Mouse (Mus musculus) spleen, adult 2 months (tissue): Measurements from ENCODE around the gene Atp8a2. TPM values are rescaled to one million over a fixed set of nuclear protein-coding genes. Genes with fewer than 3 reads are reported as not detected.

Experiments
- DNase-seq, 2 experiments: peaks; one replicate each; pipeline versions ENCODE4 v3.0.0 to v3.0.0-alpha.2; 2012 to 2021; ENCODE audit warnings: low spot score in 2 of 2, low read depth in 1 of 2
- H3K27ac ChIP-seq: fragments of 200-500 bp; 2 replicates; pipeline ENCODE4 v1.5.1; 2012; ENCODE audit warnings: low read length, inconsistent platforms; ENCODE audit not compliant: insufficient read depth
- H3K27me3 ChIP-seq: fragments of 200-500 bp; 2 replicates; pipeline ENCODE4 v1.6.1; 2012; ENCODE audit warnings: mild to moderate bottlenecking, moderate library complexity, low read length, inconsistent platforms; ENCODE audit not compliant: control insufficient read depth, insufficient read depth
- H3K36me3 ChIP-seq: fragments of 200-500 bp; 2 replicates; pipeline ENCODE4 v1.6.1; 2012; ENCODE audit warnings: mild to moderate bottlenecking, low read length, inconsistent platforms; ENCODE audit not compliant: control insufficient read depth, insufficient read depth
- H3K4me1 ChIP-seq: fragments of 200-500 bp; 2 replicates; pipeline ENCODE4 v1.6.1; 2011; ENCODE audit warnings: inconsistent platforms; ENCODE audit not compliant: control insufficient read depth, insufficient read depth, insufficient read length
- H3K4me3 ChIP-seq: fragments of 200-500 bp; 2 replicates; pipeline ENCODE4 v1.5.1; 2011; ENCODE audit warnings: mild to moderate bottlenecking, inconsistent platforms; ENCODE audit not compliant: insufficient read depth, insufficient read length; ENCODE audit errors: extremely low read depth
- CTCF ChIP-seq: fragments of 200-500 bp; IDR thresholded peaks from 2 replicates; pipeline ENCODE4 v1.5.1; 2011; ENCODE audit warnings: mild to moderate bottlenecking, inconsistent platforms; ENCODE audit not compliant: insufficient read depth, insufficient read length, insufficient replicate concordance; ENCODE audit errors: extremely low read depth
- POLR2A ChIP-seq: fragments of 200-500 bp; IDR thresholded peaks from 2 replicates; pipeline ENCODE4 v1.6.1; 2011; ENCODE audit warnings: low read depth, low read length, inconsistent platforms
- WGBS: fragments of 180-500 bp; shearing (Covaris S2); methylation state at CpG from one replicate; pipeline ENCODE4 v1.1.7; 2018; 5-methylcytosine and 5-hydroxymethylcytosine counted together
- polyA plus RNA-seq: library from polyadenylated mRNA; depleted of rRNA; stranded (reverse); fragments of >200 nt; gene quantifications from 2 replicates; pipeline ENCODE4 v1.2.3, GENCODE M21; 2012

Atp8a2 gene
- polyA plus RNA-seq, 1 experiment = 0.32 TPM

DNA sequence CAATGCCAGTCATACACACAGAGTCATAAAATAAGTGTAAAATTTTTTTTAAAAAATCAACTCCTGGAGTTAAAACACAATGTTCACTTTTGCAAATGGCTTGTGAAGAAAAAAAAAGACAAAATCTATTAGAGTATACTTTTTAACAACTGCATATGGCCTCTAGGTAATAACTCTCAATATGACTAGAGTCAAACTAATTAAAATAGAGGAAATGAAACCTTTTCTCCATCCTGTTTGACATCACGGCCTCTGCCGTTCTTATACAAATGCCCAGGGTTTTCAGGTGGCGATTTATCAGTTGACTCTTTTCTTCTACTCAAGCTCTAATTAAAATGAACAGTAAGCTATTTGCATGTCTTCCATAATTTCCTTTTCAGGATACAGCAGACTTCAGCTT lies 209.0 kb downstream of the Atp8a2 start:
- Histone ChIP-seq H3K27me3 (no peaks in the 10 kb centered on the region), H3K36me3 (no peaks in the 10 kb centered on the region), H3K4me1 (no peaks in the 10 kb centered on the region; the same call in 1 of the 2 replicates), H3K27ac (no peak overlapping the region), H3K4me3 (no peak overlapping the region)
- no peak for DNase-seq
- WGBS = 30% methylated on average over 3 of the region's 3 CpGs
- no peak for TF ChIP-seq CTCF
- TF ChIP-seq POLR2A = no peak

DNA sequence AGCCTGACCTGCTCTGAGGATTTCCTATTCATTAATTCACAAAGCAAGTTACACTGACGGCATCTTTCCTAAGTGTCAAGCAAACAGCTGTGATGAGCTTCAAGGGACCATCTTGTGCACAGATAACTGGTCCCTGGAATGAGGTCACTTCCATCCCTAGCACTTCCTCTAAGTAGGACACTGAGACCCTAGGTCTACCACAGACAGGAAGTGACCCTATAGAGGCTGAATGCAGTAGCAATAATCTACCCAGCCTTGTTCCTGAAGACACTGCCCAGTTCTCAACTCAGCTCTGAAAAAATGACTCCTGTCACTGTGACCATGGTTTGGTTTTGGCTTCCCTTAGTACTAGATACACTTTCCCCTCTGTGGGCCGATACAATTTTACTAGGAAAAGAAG lies 219.0 kb downstream of the Atp8a2 start:
- no peak for DNase-seq
- H3K4me3 ChIP-seq = no peak overlapping the region
- H3K27ac ChIP-seq = no peak overlapping the region
- H3K27me3 ChIP-seq = no peaks in the 10 kb centered on the region
- H3K36me3 ChIP-seq = no peaks in the 10 kb centered on the region
- H3K4me1 ChIP-seq = no peaks in the 10 kb centered on the region
- WGBS = 81% methylated on average over 2 of the region's 2 CpGs
- TF ChIP-seq POLR2A (no peak), CTCF (no peak)

DNA sequence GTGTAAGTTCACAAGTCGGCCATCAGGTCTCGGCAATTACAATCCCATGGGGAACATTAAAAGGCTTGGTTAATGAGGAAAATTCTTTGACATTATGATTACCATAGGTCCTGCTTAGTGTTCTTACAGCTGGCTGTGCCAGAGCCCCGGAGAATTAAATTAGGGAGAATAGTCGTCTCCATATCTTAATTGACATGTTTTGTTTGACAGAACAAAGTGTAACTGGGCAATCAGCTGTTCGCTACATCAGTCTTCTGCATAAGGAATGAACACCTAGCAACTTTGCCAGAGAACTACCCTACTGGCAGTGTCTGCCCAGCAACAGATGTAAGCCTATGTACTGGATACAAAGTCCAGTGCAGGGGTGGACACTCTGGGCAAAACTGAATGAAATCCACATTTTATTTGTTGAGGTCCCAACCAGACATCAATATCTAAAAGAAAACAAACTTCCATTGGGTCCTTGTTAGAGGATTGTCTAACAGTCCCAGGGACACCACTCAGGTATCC lies 225.7 kb downstream of the Atp8a2 start:
- WGBS = 90% methylated on average over 5 of the region's 5 CpGs
- no peaks in the 10 kb centered on the region for H3K4me1 ChIP-seq
- H3K27me3 ChIP-seq = no peaks in the 10 kb centered on the region
- no peak for DNase-seq
- no peak overlapping the region for H3K27ac ChIP-seq
- H3K4me3 ChIP-seq = no peak overlapping the region
- TF ChIP-seq POLR2A = no peak
- no peak for TF ChIP-seq CTCF
- no peaks in the 10 kb centered on the region for H3K36me3 ChIP-seq

DNA sequence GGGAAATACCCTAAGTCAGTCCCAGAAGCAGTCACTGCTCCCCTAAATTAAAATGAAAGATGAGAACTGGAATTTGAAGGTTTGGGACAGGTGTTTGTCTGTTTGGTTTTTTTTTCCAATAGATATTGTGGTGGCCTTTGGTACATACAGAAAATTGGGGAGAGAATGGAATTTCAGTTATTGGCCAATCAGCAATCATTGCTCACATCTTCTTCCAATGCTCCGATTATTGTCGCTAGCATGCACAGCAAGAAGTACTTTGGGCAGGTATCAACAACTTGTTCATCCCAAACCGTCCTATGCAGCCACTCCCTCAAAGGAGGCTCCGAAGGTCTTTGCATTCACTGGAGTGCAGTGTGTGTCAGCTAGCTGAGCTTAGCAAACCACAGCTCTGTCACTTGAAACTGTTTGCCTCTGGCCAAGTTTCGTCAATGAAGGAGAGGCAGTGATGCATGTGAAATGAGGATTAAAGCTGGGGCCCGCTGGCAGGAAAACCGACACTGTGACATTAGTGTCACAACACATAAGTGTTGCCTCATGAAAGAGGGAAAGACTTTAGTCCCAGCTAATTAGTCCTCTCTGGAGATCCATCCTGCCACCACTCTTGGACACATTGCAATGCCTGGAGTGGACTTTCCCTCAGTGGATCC lies 227.4 kb downstream of the Atp8a2 start:
- no peak for DNase-seq
- Histone ChIP-seq H3K4me3 (no peak overlapping the region), H3K36me3 (no peaks in the 10 kb centered on the region), H3K27me3 (no peaks in the 10 kb centered on the region), H3K27ac (no peak overlapping the region), H3K4me1 (no peaks in the 10 kb centered on the region)
- no peak for TF ChIP-seq CTCF
- TF ChIP-seq POLR2A = no peak
- WGBS = 66% methylated on average over 7 of the region's 7 CpGs

DNA sequence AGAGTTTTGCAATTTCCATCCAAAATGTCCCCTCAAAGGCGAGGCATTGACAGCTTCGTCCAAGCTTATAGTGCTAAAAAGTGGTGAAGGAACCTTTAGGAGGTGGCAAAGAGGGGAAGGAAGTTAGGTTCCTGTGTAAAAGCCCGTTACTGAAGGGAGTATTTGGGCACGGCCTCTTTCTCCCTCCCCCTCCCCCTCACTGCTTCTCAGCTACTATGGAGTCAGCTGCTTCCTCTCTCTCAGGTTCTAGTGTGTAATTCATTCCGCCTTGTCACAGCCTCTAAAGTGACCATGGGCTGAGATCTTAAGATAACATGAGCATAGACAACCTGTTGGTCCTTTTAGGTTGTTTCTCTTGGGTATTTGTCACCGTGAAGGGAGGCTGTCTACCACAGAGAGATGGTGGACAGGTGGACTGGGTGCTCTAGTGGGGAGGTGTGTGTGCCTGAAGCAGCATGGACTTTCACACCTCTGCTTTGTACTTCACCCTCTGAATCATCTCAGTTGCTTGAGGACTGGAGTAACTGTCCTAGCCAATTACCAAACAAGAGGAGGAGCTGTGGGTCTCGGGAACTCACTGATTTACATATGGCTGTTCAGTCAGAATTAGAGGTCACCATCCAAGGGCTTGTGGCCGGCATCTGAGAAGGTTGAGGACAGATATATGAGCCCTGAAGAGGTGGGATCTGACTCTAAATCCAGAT lies 229.0 kb downstream of the Atp8a2 start:
- 16% methylated on average over 8 of the region's 8 CpGs for WGBS
- Histone ChIP-seq H3K4me3 (no peak overlapping the region), H3K27me3 (no peaks in the 10 kb centered on the region), H3K27ac (no peak overlapping the region), H3K36me3 (no peaks in the 10 kb centered on the region), H3K4me1 (no peaks in the 10 kb centered on the region)
- TF ChIP-seq POLR2A (no peak), CTCF (no peak)
- DNase-seq = no peak

DNA sequence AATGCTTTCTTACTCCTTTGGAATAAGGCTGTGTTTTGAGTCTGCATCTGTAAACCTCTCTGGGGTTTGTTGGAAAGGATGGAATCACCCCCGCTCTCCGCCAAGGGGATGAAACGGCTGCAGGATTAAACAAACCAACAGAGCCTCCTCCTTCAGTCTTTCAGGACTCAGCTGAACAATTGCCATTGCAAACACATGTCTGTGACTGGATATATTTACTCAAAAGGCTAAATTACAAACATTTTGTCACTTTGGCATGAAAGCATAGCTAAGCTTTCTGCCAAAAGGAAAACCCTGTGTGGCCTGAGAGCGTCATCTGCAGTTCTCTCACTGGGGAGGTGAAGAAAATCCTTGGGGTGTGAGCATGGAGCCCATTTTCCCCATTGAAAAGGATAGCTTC lies 230.0 kb downstream of the Atp8a2 start:
- Histone ChIP-seq H3K36me3 (no peaks in the 10 kb centered on the region), H3K27me3 (no peaks in the 10 kb centered on the region), H3K4me1 (no peaks in the 10 kb centered on the region), H3K27ac (no peak overlapping the region), H3K4me3 (no peak overlapping the region)
- no peak for DNase-seq
- TF ChIP-seq POLR2A (no peak), CTCF (no peak)
- 97% methylated on average over 4 of the region's 4 CpGs for WGBS

DNA sequence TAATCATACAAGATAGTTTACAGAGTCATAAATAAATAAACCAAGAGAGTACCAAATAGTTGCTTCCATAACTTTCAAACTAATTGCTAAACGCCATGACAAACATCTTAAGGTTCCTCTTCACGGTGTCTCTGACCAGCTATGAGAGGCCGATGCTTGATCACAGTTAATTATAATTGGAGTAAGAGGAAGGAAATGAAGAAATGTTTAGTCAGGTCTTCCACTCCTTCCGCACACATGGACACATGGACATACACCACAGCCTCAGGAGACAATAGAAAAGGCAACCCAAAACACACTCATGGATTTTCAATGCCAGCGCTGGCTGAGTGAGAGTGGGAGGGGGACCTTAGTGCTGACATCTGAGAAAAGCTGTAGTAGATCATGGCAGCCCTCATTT lies 232.4 kb downstream of the Atp8a2 start:
- no peak for TF ChIP-seq CTCF
- no peak for TF ChIP-seq POLR2A
- no peaks in the 10 kb centered on the region for H3K36me3 ChIP-seq
- H3K27ac ChIP-seq = no peak overlapping the region
- DNase-seq = no peak
- H3K4me1 ChIP-seq = no peaks in the 10 kb centered on the region
- H3K27me3 ChIP-seq = no peaks in the 10 kb centered on the region
- H3K4me3 ChIP-seq = no peak overlapping the region
- WGBS = 67% methylated on average over 5 of the region's 5 CpGs
